Mouse (Mus musculus) neural tube, embryonic 13.5 days (tissue): Measurements from ENCODE around the gene Syt14. TPM values are rescaled to one million over a fixed set of nuclear protein-coding genes. Genes with fewer than 3 reads are reported as not detected.

ENCODE experiments used
- ATAC-seq: fragments of 200-750 bp; cut with Nextera tagmentation; 2 replicates; pipeline ENCODE4 v1.8.0; 2017; ENCODE audit warnings: low read depth, mild to moderate bottlenecking, moderate TSS enrichment, moderate library complexity
- H3K27ac ChIP-seq: fragments of 300-500 bp; sonication (generic); replicated peaks from 2 replicates; pipeline ENCODE4 v1.5.1; 2015; ENCODE audit warnings: moderate library complexity, mild to moderate bottlenecking, inconsistent platforms
- H3K27me3 ChIP-seq: fragments of 300-500 bp; sonication (generic); 2 replicates; pipeline ENCODE4 v1.6.1; 2015; ENCODE audit warnings: mild to moderate bottlenecking, inconsistent platforms
- H3K36me3 ChIP-seq: fragments of 300-500 bp; sonication (generic); 2 replicates; pipeline ENCODE4 v1.6.1; 2015; ENCODE audit warnings: mild to moderate bottlenecking, inconsistent platforms
- H3K4me1 ChIP-seq: fragments of 300-500 bp; sonication (generic); replicated peaks from 2 replicates; pipeline ENCODE4 v1.6.1; 2015; ENCODE audit warnings: inconsistent platforms
- H3K4me2 ChIP-seq: fragments of 300-500 bp; sonication (generic); 2 replicates; pipeline ENCODE4 v1.6.1; 2015; ENCODE audit warnings: inconsistent platforms, mild to moderate bottlenecking, moderate library complexity
- H3K4me3 ChIP-seq: fragments of 300-500 bp; sonication (generic); 2 replicates; pipeline ENCODE4 v1.5.1; 2015; ENCODE audit warnings: mild to moderate bottlenecking, inconsistent platforms
- H3K9ac ChIP-seq: fragments of 300-500 bp; sonication (generic); 2 replicates; pipeline ENCODE4 v1.6.1; 2015; ENCODE audit warnings: moderate library complexity, mild to moderate bottlenecking, inconsistent platforms
- H3K9me3 ChIP-seq: fragments of 300-500 bp; sonication (generic); 2 replicates; pipeline ENCODE4 v1.6.1; 2016; ENCODE audit warnings: inconsistent platforms
- WGBS: fragments of 180-500 bp; shearing (Covaris S2); methylation state at CpG from one replicate; pipeline ENCODE4 v1.1.7; 2015; 5-methylcytosine and 5-hydroxymethylcytosine counted together
- polyA plus RNA-seq: library from polyadenylated mRNA; unstranded; fragments of >200 nt; fragmentation: Nextera tagmentation; extraction: Ambion mirVana; gene quantifications from 2 replicates; pipeline ENCODE4 v1.2.1, GENCODE M21; 2015

The Syt14 gene
- polyA plus RNA-seq, 1 experiment from 2014 or later: 5.6 TPM

DNA sequence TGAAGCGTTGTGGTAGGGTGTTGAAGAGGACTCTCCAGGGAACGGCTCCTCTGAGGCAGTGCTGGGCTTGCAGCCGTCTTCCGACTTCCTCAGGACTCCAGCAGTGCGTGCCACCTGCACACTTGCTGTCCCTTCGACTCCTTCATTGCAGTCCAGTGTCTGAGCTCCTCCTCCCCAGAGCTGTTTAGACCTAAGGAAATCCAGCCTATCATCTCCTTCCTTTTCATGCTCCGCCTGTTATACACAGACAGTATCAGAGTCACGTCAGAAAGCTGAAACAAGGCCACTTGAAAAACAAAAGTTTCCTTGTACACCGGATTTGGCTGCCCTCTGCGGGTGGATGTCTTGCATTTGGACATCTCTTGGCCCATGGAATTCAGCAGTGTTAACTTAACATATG is 138.4 kb downstream of the Syt14 start:
- no peak for ATAC-seq
- Histone ChIP-seq H3K27me3 (no peaks in the 10 kb centered on the region), H3K9ac (no peak overlapping the region), H3K4me1 (no peaks in the 10 kb centered on the region), H3K27ac (no peak overlapping the region), H3K4me3 (no peak overlapping the region), H3K36me3 (peaks cover 21% of the 10 kb centered on the region), H3K9me3 (no peaks in the 10 kb centered on the region), H3K4me2 (no peak overlapping the region)
- 68% methylated on average over 10 of the region's 10 CpGs for WGBS

DNA sequence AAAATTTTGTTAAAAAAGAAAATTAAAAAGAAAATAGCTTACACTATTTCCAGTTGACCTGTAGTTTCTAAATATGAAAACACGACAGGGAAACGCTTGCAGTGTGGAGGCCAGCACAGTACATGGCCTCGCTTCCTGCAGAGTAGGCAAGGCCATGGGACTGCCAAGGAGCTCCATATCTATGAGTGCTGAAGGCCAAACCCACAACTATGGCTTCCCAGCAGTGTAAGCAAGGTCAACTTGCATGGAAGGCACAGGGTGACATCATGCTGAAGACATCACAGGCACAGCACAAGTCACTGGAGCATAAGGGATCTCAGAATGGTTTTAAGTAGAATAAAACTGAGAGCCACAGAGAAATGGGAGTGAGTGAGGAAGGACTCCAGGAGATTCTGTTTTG is 139.5 kb downstream of the Syt14 start:
- Histone ChIP-seq H3K4me3 (no peak overlapping the region), H3K9me3 (no peaks in the 10 kb centered on the region), H3K4me2 (no peak overlapping the region), H3K9ac (no peak overlapping the region), H3K27me3 (no peaks in the 10 kb centered on the region), H3K27ac (no peak overlapping the region), H3K36me3 (peaks cover 21% of the 10 kb centered on the region), H3K4me1 (no peaks in the 10 kb centered on the region)
- 94% methylated on average over 3 of the region's 3 CpGs for WGBS
- no peak for ATAC-seq

- Histone ChIP-seq H3K27ac (no peak overlapping the region), H3K4me3 (no peak overlapping the region), H3K4me1 (no peaks in the 10 kb centered on the region), H3K4me2 (no peak overlapping the region), H3K9me3 (no peaks in the 10 kb centered on the region), H3K27me3 (no peaks in the 10 kb centered on the region), H3K36me3 (peaks cover 5% of the 10 kb centered on the region; the same call in 1 of the 2 replicates), H3K9ac (no peak overlapping the region)
- no peak for ATAC-seq
- WGBS: 89% methylated on average over 3 of the region's 3 CpGs
Observed at GRCm38 (mm10) chr1:192890716-192891115, 144.9 kb downstream of the Syt14 start.

GRCm38 (mm10) chr1:192882617-192883295 is 152.8 kb downstream of the Syt14 start:
- ATAC-seq: no peak
- H3K27ac ChIP-seq: no peak overlapping the region
- H3K27me3 ChIP-seq: no peaks in the 10 kb centered on the region
- 64% methylated on average over 2 of the region's 2 CpGs for WGBS
- no peak overlapping the region for H3K4me3 ChIP-seq
- no peaks in the 10 kb centered on the region for H3K36me3 ChIP-seq
- H3K9me3 ChIP-seq: no peaks in the 10 kb centered on the region
- no peaks in the 10 kb centered on the region for H3K4me1 ChIP-seq
- no peak overlapping the region for H3K4me2 ChIP-seq
- no peak overlapping the region for H3K9ac ChIP-seq

DNA sequence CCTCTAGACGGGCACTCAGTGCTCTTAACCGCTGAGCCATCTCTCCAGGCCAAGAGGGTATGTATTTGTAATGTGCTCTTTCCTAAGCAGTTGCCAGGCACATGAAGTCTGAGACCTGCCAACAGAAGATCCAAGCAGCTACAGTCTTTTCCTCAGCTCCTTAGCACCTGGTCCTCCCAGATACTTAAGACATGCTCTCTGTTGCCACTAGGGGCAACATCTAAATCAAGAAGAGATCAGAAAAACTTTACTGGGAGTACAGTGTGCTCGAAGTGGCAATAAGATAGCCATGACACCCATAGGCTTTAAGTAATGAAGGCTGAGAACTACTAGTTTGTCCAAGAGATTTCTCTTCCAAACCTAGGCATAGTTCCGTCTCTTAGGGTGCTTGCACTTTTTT is 155.4 kb downstream of the Syt14 start:
- Histone ChIP-seq H3K4me2 (no peak overlapping the region), H3K9me3 (no peaks in the 10 kb centered on the region), H3K4me3 (no peak overlapping the region), H3K4me1 (no peaks in the 10 kb centered on the region), H3K27ac (no peak overlapping the region), H3K9ac (no peak overlapping the region), H3K36me3 (no peaks in the 10 kb centered on the region), H3K27me3 (no peaks in the 10 kb centered on the region)
- 85% methylated on average over 4 of the region's 4 CpGs for WGBS
- no peak for ATAC-seq

DNA sequence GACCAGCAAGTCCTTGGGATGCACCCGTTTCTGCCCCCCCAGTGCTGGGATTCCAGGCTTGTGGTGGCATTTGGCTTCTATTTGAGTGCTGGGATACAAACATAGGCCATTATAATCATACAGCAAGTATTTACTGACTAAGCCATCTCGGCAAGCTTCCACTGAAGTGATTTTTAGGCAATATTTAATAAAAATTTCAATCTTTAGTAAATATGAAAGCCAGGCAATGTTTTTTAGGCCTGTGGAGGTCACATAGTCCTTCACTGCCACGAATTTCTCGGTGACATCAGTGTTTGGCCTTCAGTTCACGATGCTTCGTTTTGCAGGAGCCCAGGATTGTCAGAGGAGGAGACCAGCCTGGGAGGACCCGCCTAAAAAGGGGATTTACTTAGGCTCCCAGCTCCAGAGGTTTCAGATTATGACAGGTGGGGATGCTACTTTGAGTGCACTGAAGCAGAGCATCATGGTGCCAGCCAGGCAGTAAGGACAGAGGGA is 156.4 kb downstream of the Syt14 start:
- no peak for ATAC-seq
- 90% methylated on average over 7 of the region's 7 CpGs for WGBS

DNA sequence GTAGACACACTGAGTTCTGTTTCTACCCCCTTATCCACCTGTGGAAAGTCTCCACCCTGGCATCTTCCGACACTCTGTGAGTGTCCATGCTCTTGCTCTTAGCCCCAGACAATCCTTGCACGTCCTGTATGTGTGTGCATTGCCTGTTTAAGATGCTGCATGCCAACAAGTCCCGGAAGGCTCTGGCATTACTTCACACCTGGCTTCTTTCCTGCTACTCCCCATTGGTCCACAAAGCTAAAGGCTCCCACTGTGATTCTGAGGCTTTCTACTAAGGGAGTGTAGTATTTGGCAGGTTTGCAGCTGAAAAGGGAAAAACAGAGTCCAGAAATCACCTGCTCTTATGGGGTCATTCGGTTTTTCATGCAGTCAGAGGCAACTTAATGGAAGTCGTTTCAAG is 162.7 kb downstream of the Syt14 start:
- 58% methylated on average over 5 of the region's 5 CpGs for WGBS
- Histone ChIP-seq H3K27me3 (no peaks in the 10 kb centered on the region), H3K4me1 (no peaks in the 10 kb centered on the region), H3K27ac (no peak overlapping the region), H3K4me2 (no peak overlapping the region), H3K9ac (no peak overlapping the region), H3K4me3 (no peak overlapping the region), H3K9me3 (no peaks in the 10 kb centered on the region), H3K36me3 (no peaks in the 10 kb centered on the region)
- no peak for ATAC-seq

More for the DNA sequence above, 156.4 kb downstream of the Syt14 start:
- Histone ChIP-seq H3K4me2 (no peak overlapping the region), H3K4me3 (no peak overlapping the region), H3K27ac (no peak overlapping the region), H3K9ac (no peak overlapping the region), H3K9me3 (no peaks in the 10 kb centered on the region), H3K27me3 (no peaks in the 10 kb centered on the region), H3K36me3 (no peaks in the 10 kb centered on the region), H3K4me1 (no peaks in the 10 kb centered on the region)

DNA sequence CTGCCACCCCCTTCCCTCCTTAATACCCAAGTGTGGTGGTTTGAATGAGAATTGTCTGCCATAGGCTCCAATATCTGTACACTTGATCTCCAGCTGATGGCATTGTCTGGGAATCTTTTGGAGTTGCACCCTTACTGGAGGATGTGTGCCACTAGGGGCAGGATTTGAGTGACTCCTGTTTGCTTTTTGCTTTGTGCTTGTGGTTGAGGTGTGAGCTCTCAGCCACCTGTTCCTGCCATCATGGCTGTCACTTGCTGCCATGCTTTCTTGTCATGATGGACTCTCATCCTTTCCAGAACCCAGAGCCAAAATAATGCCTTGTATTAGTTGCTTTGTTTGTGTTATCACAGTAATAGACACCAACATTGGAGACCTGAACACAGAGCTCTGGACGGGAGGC is 165.8 kb downstream of the Syt14 start:
- Histone ChIP-seq H3K4me2 (no peak overlapping the region), H3K4me3 (no peak overlapping the region), H3K36me3 (no peaks in the 10 kb centered on the region), H3K9me3 (no peaks in the 10 kb centered on the region), H3K27ac (no peak overlapping the region), H3K4me1 (no peaks in the 10 kb centered on the region), H3K27me3 (no peaks in the 10 kb centered on the region), H3K9ac (no peak overlapping the region)
- ATAC-seq: no peak
- WGBS: 95% methylated on average over 1 of the region's 1 CpGs

DNA sequence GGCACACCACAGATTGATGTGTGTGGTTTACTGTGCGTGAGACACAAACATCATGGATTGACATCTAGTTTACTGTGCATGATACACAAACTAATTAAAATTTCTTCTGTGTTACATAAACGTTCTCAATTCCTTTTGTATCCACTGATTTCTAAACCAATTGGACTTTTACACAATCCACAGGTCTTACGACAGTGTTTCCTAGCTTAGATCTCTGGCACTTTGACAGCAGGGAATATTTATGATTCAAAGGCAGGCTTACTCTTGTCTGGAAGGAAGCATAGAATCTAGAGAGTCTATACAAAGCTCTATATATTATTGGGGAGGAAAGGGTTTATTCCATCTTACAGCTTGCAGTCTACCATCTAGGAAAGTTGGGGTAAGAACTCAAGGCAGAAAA is 171.1 kb downstream of the Syt14 start:
- Histone ChIP-seq H3K27me3 (no peaks in the 10 kb centered on the region), H3K4me2 (no peak overlapping the region), H3K9ac (no peak overlapping the region), H3K4me3 (no peak overlapping the region), H3K27ac (no peak overlapping the region), H3K36me3 (no peaks in the 10 kb centered on the region), H3K9me3 (no peaks in the 10 kb centered on the region), H3K4me1 (peaks cover 20% of the 10 kb centered on the region)
- 81% methylated on average over 3 of the region's 3 CpGs for WGBS
- ATAC-seq: no peak

- H3K4me1 ChIP-seq: peaks cover 36% of the 10 kb centered on the region
- no peaks in the 10 kb centered on the region for H3K9me3 ChIP-seq
- no peak overlapping the region for H3K4me2 ChIP-seq
- WGBS: 46% methylated on average over 5 of the region's 5 CpGs
- peaks cover 19% of the 10 kb centered on the region for H3K27me3 ChIP-seq
- peak overlapping the region; percentile 70 for H3K27ac ChIP-seq
- no peaks in the 10 kb centered on the region for H3K36me3 ChIP-seq
- ATAC-seq: peak; percentile 77
- peak overlapping the region; percentile 18; the same call in 1 of the 2 replicates for H3K9ac ChIP-seq
- H3K4me3 ChIP-seq: no peak overlapping the region
Observed at GRCm38 (mm10) chr1:192861305-192861960, 174.1 kb downstream of the Syt14 start.

DNA sequence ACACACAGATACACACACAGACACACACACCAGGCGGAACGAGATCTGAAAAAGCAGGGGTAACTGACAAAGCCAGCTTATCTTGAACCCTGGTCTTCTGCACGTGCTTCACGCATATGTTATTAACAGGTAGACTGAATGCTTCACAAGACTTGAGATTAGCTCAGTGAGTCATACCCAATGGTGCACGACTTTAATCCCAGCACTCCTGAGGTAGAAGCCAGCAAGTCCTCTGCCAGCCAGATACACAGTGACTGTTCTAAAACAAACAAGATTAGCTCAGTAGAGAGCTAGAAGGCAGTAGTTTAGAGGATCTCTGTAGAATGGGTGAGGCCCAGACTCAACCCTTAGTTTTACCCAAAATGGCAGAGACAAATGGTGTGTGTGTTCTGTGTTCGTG is 175.3 kb downstream of the Syt14 start:
- H3K27me3 ChIP-seq: peaks cover 19% of the 10 kb centered on the region
- H3K4me1 ChIP-seq: peaks cover 44% of the 10 kb centered on the region
- no peak overlapping the region for H3K27ac ChIP-seq
- no peak overlapping the region for H3K4me2 ChIP-seq
- H3K36me3 ChIP-seq: no peaks in the 10 kb centered on the region
- no peak for ATAC-seq
- H3K9ac ChIP-seq: no peak overlapping the region
- H3K4me3 ChIP-seq: no peak overlapping the region
- no peaks in the 10 kb centered on the region for H3K9me3 ChIP-seq
- 74% methylated on average over 6 of the region's 6 CpGs for WGBS

DNA sequence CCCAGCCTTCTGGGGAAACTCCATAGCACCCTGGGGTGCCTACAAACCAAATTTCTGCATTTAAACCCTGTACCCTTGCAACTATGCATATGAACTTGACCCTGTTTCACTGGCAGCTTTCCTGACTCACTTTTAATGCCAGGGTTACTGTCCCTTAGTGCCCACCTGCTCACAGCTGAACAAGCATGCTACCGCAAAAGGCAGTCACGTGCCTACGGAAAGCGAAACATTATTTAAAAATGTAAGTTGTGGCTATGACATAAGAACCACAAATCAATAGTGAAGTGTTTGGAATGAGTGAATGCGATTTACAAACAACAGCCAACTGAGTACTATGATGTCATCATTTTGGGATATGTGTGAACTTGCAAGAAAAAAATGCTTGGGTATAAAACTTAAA is 178.0 kb downstream of the Syt14 start:
- Histone ChIP-seq H3K4me2 (no peak overlapping the region), H3K27me3 (peaks cover 25% of the 10 kb centered on the region), H3K4me3 (no peak overlapping the region), H3K4me1 (peaks cover 63% of the 10 kb centered on the region), H3K9me3 (no peaks in the 10 kb centered on the region), H3K36me3 (no peaks in the 10 kb centered on the region), H3K9ac (no peak overlapping the region), H3K27ac (no peak overlapping the region)
- 78% methylated on average over 5 of the region's 5 CpGs for WGBS
- no peak for ATAC-seq
